Mouse (Mus musculus) testis, adult 10 weeks (tissue): ENCODE data around the gene Abcg4. TPM values are rescaled to one million over a fixed set of nuclear protein-coding genes. Genes with fewer than 3 reads are reported as not detected.

Experiments used
- polyA plus RNA-seq: library from polyadenylated mRNA; stranded (reverse); fragments of 350-450 nt; fragmentation: Illumina TruSeq; extraction: RNeasy Lipid Tissue Mini Kit (QIAGEN cat#74804); gene quantifications from one replicate; pipeline ENCODE4 v1.2.3, GENCODE M21; 2014; ENCODE audit warnings: low read depth, low replicate concordance

Abcg4 gene
- polyA plus RNA-seq, result not detected

GRCm38 (mm10) chr9:44288076-44288958 is at the start of gene Abcg4:
Abcg4 (minus strand) TSS chr9:44288615.

DNA sequence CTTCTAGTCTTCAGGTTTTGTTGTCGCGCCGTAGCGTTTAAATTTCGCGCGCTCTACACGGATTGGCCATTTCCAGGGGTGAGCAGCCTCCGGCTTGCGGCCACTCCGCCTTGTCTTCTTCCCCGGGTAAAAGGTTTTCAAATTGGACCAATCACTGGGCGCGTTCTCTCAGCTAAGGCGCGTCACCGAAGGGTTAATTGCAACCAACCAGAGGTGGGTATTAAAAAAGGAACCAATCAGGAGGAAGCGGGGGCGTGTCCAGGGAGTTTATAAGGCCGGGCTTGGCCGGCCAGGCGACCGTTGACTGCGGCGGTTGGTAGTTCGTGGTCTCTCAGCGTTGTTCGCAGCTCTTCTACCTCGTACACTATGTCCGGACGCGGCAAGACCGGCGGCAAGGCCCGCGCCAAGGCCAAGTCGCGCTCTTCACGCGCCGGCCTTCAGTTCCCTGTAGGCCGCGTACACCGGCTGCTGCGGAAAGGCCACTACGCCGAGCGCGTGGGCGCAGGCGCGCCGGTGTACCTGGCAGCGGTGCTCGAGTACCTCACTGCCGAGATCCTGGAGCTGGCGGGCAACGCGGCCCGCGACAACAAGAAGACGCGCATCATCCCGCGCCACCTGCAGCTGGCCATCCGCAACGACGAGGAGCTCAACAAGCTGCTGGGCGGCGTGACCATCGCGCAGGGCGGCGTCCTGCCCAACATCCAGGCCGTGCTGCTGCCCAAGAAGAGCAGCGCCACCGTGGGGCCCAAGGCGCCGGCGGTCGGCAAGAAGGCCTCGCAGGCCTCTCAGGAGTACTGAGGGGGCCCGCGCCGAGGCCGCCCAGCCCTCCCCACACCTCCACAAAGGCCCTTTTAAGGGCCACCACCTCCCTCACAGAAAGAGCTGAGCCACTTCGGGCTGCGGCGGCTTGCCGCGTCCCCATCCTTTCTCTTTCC is 46.2 kb upstream of the Abcg4 start, which contains the start of gene H2afx:
Gene H2afx (plus strand): TSS at position 299 of the 935 bp plus-strand sequence.

DNA sequence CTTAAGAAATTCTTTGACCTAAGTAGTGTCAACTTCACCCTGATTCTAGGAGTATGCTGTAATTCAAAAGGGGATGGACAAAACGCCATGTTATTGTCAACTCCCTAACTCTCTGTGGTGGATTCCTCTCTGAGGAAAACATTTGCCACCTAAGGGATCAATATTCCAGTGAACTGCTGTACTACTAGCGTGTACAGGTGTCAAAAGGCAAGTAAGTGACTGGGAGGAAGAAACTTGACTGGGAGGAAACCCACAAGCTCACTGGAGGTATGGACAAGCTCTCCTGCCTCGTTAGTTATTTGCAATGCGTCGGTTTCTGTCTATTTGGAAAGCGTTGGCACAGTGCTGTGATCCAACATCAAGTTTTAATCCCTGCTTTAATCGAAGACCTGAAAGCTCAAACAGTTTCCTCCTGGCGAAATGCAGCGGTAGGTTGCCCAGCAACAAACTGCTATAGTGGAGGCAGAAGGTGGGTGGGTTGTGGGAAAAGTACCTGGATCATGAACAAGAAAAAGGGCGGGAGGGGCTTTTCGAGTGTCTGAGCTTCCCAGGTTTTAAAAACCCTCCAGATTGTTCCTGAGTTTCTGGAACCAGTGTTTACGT is 37.5 kb upstream of the Abcg4 start, which contains the start of gene Dpagt1:
Gene Dpagt1 (plus strand): TSS at position 252 of the 603 bp plus-strand sequence.

GRCm38 (mm10) chr9:44319887-44320798 is 31.7 kb upstream of the Abcg4 start, which contains the start of gene C2cd2l:
C2cd2l (minus strand) TSS chr9:44320285.

GRCm38 (mm10) chr9:44305466-44306079 is 17.2 kb upstream of the Abcg4 start, which contains the start of gene Hinfp:
Hinfp (minus strand) TSS chr9:44305671.

GRCm38 (mm10) chr9:44268432-44268831 is 20.0 kb downstream of the Abcg4 start, which contains the start of gene Nlrx1:
Nlrx1 (minus strand) TSS chr9:44268599.

GRCm38 (mm10) chr9:44251314-44251713 is 37.1 kb downstream of the Abcg4 start, which contains the start of gene Pdzd3:
Pdzd3 (minus strand) TSS chr9:44251471.

GRCm38 (mm10) chr9:44240399-44240798 is 48.0 kb downstream of the Abcg4 start, which contains the start of gene Ccdc153:
Ccdc153 (plus strand) TSS chr9:44240676.

GRCm38 (mm10) chr9:44233802-44234478 is 54.5 kb downstream of the Abcg4 start, which contains the start of gene Cbl:
Cbl (minus strand) TSS chr9:44234049.

Other genes starting within 250 kb of the Abcg4 start
- not detected for gene Thy1, start 245.2 kb downstream of the Abcg4 start, polyA plus RNA-seq
- gene Usp2, start 221.6 kb downstream of the Abcg4 start, polyA plus RNA-seq, result 152 TPM
- 0.14 TPM for gene Mfrp, start 186.9 kb downstream of the Abcg4 start, polyA plus RNA-seq
- not detected for gene C1qtnf5, start 181.4 kb downstream of the Abcg4 start, polyA plus RNA-seq
- gene Gm49380, start 175.1 kb downstream of the Abcg4 start, polyA plus RNA-seq, result 0.66 TPM
- gene Rnf26, start 175.1 kb downstream of the Abcg4 start, polyA plus RNA-seq, result 1.6 TPM
- 3.1 TPM for gene Mcam, start 154.1 kb downstream of the Abcg4 start, polyA plus RNA-seq
- 55.7 TPM for gene Cbl, start 54.6 kb downstream of the Abcg4 start, polyA plus RNA-seq
- 0.28 TPM for gene Ccdc153, start 47.9 kb downstream of the Abcg4 start, polyA plus RNA-seq
- not detected for gene Pdzd3, start 37.1 kb downstream of the Abcg4 start, polyA plus RNA-seq
- not detected for gene Nlrx1, start 20.0 kb downstream of the Abcg4 start, polyA plus RNA-seq
- 8.5 TPM for gene Hinfp, start 17.1 kb upstream of the Abcg4 start, polyA plus RNA-seq
- 0.56 TPM for gene C2cd2l, start 31.7 kb upstream of the Abcg4 start, polyA plus RNA-seq
- gene Dpagt1, start 37.4 kb upstream of the Abcg4 start, polyA plus RNA-seq, result 1.9 TPM
- gene H2afx, start 46.1 kb upstream of the Abcg4 start, polyA plus RNA-seq, result 7.2 TPM
- 12.6 TPM for gene Hmbs, start 55.6 kb upstream of the Abcg4 start, polyA plus RNA-seq
- 7.6 TPM for gene Vps11, start 73.1 kb upstream of the Abcg4 start, polyA plus RNA-seq
- 30.7 TPM for gene Hyou1, start 90.9 kb upstream of the Abcg4 start, polyA plus RNA-seq
- 1.4 TPM for gene Slc37a4, start 108.2 kb upstream of the Abcg4 start, polyA plus RNA-seq
- 518 TPM for gene Rps25, start 118.5 kb upstream of the Abcg4 start, polyA plus RNA-seq
- gene Trappc4, start 119.0 kb upstream of the Abcg4 start, polyA plus RNA-seq, result 43.6 TPM
- 6.5 TPM for gene Ccdc84, start 130.0 kb upstream of the Abcg4 start, polyA plus RNA-seq
- 1.3 TPM for gene Foxr1, start 152.5 kb upstream of the Abcg4 start, polyA plus RNA-seq
- gene Upk2, start 166.4 kb upstream of the Abcg4 start, polyA plus RNA-seq, result not detected
- gene Bcl9l, start 194.2 kb upstream of the Abcg4 start, polyA plus RNA-seq, result 0.39 TPM